Mouse (Mus musculus) G1E (cell line): ENCODE results near the gene Sbno2. TPM values are rescaled to one million over a fixed set of nuclear protein-coding genes. Genes with fewer than 3 reads are reported as not detected.

Experiments
- ATAC-seq: 2 replicates; pipeline ENCODE4 v1.8.0; 2016; ENCODE audit warnings: mild to moderate bottlenecking; ENCODE audit not compliant: insufficient number of reproducible peaks, poor library complexity, low FRiP score, severe bottlenecking; ENCODE audit errors: extremely low read depth
- DNase-seq: peaks from one replicate; pipeline ENCODE4 v3.0.0; 2012; ENCODE audit warnings: low spot score
- H3K27me3 ChIP-seq: 2 replicates; pipeline ENCODE4 v1.6.1; 2012; ENCODE audit warnings: mild to moderate bottlenecking, low read length, inconsistent platforms; ENCODE audit not compliant: insufficient read depth
- H3K36me3 ChIP-seq: replicated peaks from 2 replicates; pipeline ENCODE3; 2012; ENCODE audit warnings: mild to moderate bottlenecking, inconsistent platforms
- H3K4me1 ChIP-seq: 2 replicates; pipeline ENCODE4 v1.6.1; 2012; ENCODE audit warnings: low read depth, low read length, inconsistent platforms, mixed read lengths; ENCODE audit not compliant: insufficient read depth
- H3K4me3 ChIP-seq: 2 replicates; pipeline ENCODE4 v1.5.1; 2012; ENCODE audit warnings: low read depth, mild to moderate bottlenecking, inconsistent platforms, low read length, moderate library complexity, mixed read lengths
- H3K9me3 ChIP-seq: replicated peaks from 2 replicates; pipeline ENCODE4 v1.6.1; 2012; ENCODE audit warnings: inconsistent platforms
- CTCF ChIP-seq: IDR thresholded peaks from 2 replicates; pipeline ENCODE4 v1.5.1; 2012; ENCODE audit warnings: low read depth, low read length, inconsistent platforms, mixed read lengths
- GATA1 ChIP-seq: IDR thresholded peaks from 2 replicates; pipeline ENCODE4 v1.6.1; 2012; ENCODE audit warnings: borderline replicate concordance, low read length, inconsistent platforms, mixed read lengths
- GATA2 ChIP-seq: IDR thresholded peaks from 2 replicates; pipeline ENCODE4 v1.6.1; 2012; ENCODE audit warnings: low read depth, low read length, inconsistent platforms, borderline replicate concordance
- POLR2AphosphoS5 ChIP-seq: IDR thresholded peaks from 2 replicates; pipeline ENCODE4 v1.6.1; 2012; ENCODE audit warnings: low read depth, low read length, inconsistent platforms; ENCODE audit not compliant: insufficient replicate concordance
- TAL1 ChIP-seq: conservative IDR thresholded peaks from 2 replicates; pipeline ENCODE4 v1.6.1; 2012; ENCODE audit warnings: low read depth, low read length, inconsistent platforms, mixed read lengths
- polyA plus RNA-seq: library from polyadenylated mRNA; stranded (reverse); fragments of >175 nt; gene quantifications from 2 replicates; pipeline ENCODE4 v1.2.3, GENCODE M21; 2012
- total RNA-seq, 2 experiments: library from RNA; stranded (forward) in 1 of 2; stranded (reverse) in 1 of 2; fragments of 200-1000 nt in 1 of 2; fragments of >200 nt in 1 of 2; fragmentation: Nextera tagmentation in 1 of 2; gene quantifications; 2 replicates each; pipeline ENCODE4 v1.2.3; 2014 to 2017

The Sbno2 gene
- total and polyA plus RNA-seq, 3 experiments, result 18.1 to 37.4 (median 34.2) TPM

DNA sequence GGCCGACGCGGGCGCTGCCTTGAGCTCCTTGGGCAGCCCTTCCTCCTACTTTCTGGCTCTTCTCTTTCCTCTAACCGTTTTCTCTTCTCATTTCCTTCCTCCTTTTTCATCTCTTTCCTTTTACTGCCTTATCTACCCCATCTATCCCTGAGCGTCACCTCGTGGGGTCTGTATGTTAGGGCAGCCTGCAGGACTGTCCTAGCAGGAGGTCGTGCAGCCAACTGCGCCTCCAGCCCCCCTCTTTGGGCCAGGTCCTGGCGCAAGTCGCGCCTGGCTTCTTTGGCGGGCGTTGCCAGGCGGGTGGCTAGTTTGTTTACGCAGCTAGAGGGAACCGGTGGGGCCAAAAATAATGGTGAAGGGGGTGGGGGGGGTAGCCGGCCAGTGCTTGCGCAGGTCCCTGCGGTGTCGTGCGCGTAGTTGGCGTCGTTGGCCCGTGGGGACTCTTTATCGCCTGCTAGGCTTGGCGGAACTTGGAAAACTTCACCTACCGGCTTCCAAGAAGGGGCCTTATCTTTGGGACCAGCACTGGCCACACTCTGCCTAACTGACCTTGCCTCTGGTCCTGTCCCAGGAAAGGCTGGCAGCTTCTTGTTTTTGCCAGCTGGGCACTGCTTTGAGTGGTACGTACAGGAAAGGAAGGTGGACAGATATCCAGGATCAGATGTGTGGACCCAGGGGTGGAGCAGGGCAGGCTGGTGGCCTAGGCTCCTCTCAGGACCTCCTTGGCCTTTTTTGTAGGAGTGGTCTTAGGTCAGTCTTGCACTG is 11.7 kb upstream of the Sbno2 start:
- no peaks in the 10 kb centered on the region for H3K27me3 ChIP-seq
- no peaks in the 10 kb centered on the region for H3K9me3 ChIP-seq
- TF ChIP-seq TAL1 (peak; percentile 56; the same call in 1 of the 2 replicates), GATA1 (no peak)
- peaks cover 57% of the 10 kb centered on the region for H3K36me3 ChIP-seq
- ATAC-seq (no peak), DNase-seq (peak; percentile 47)
- H3K4me3 ChIP-seq, result peak overlapping the region; percentile 97
- peaks cover 67% of the 10 kb centered on the region for H3K4me1 ChIP-seq

DNA sequence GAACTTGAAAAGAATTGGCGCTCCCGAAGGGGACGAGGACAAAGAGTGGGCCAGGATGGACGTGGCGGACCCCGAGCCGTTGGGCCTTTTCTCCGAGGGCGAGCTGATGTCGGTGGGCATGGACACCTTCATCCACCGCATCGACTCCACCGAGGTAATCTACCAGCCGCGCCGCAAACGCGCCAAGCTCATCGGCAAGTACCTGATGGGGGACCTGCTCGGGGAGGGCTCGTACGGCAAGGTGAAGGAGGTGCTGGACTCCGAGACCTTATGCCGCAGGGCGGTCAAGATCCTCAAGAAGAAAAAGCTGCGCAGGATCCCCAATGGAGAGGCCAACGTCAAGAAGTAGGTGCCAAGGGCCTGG is 11.2 kb upstream of the Sbno2 start:
- Histone ChIP-seq H3K4me3 (peak overlapping the region; percentile 97), H3K27me3 (no peaks in the 10 kb centered on the region), H3K4me1 (peaks cover 62% of the 10 kb centered on the region), H3K9me3 (no peaks in the 10 kb centered on the region), H3K36me3 (peaks cover 52% of the 10 kb centered on the region)
- DNase-seq, result no peak
- no peak for ATAC-seq
- TF ChIP-seq GATA2 (no peak), CTCF (no peak), POLR2AphosphoS5 (no peak), TAL1 (no peak), GATA1 (no peak)

DNA sequence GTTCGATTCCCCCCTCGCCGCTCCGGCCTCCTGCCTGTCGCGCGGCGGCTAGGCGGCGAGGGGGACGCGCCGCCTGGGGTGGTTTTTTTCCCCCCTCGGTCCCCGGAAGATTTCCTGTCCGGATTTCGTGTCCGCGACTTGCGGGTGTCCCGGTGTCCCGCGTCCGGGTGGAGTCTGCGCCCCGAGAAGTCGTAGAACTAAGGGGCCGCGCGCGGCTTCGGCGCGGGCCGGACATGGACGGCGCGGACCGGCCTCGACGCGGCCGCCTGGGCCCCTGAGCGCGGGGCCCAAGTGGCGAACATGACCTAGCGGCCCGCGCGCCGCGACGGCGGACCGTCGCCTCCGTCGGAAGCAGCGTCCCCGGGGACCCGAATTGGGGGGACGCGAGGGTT is 10.6 kb upstream of the Sbno2 start:
- DNase-seq, result no peak
- Histone ChIP-seq H3K4me1 (peaks cover 60% of the 10 kb centered on the region), H3K27me3 (no peaks in the 10 kb centered on the region), H3K36me3 (peaks cover 46% of the 10 kb centered on the region), H3K4me3 (peak overlapping the region; percentile 97), H3K9me3 (no peaks in the 10 kb centered on the region)
- ATAC-seq, result no peak
- TF ChIP-seq POLR2AphosphoS5 (no peak), GATA1 (no peak), CTCF (no peak), GATA2 (no peak), TAL1 (no peak)

DNA sequence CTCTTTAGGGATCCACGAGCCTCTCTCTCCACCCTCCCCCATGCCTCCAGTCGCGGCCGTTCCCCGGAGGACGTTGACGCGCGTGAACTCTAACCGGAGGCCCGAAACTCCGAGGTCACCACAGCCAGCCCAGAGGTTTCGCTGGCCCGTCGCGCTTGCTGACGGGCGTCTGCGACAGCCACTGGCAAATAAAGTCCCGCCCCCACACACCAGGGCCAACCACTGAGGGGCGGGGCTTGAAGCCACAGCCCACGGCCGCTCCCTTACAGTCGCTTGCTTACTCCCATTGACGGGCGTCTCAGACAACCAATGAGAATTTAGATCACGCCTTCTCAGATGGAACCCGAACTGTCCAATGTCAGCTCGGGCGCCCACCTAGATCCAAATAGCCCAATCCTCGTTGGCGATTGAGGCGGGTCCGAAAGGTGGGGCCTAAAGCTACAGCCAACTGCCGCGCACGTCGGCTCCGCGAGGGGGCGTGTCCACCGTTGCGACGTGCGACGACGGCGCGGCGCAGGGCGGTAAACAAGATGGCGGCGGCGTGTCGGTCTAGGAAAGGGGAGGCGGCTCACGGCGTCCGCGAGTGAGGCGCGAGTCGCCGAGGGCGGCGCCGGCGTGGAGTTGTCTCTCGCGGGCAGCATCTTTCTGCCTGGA is 10.0 kb upstream of the Sbno2 start, which contains the start of gene Stk11:
Stk11 (plus strand) TSS at position 514 of the 654 bp plus-strand sequence.
- H3K9me3 ChIP-seq, result no peaks in the 10 kb centered on the region
- TF ChIP-seq CTCF (no peak), GATA2 (no peak), POLR2AphosphoS5 (no peak)
- H3K4me1 ChIP-seq, result peaks cover 58% of the 10 kb centered on the region
- DNase-seq (peak; percentile 99), ATAC-seq (peak; percentile 93)
- H3K36me3 ChIP-seq, result peaks cover 40% of the 10 kb centered on the region
- no peaks in the 10 kb centered on the region for H3K27me3 ChIP-seq
- H3K4me3 ChIP-seq, result peak within 1 kb of the TSS; percentile 97

DNA sequence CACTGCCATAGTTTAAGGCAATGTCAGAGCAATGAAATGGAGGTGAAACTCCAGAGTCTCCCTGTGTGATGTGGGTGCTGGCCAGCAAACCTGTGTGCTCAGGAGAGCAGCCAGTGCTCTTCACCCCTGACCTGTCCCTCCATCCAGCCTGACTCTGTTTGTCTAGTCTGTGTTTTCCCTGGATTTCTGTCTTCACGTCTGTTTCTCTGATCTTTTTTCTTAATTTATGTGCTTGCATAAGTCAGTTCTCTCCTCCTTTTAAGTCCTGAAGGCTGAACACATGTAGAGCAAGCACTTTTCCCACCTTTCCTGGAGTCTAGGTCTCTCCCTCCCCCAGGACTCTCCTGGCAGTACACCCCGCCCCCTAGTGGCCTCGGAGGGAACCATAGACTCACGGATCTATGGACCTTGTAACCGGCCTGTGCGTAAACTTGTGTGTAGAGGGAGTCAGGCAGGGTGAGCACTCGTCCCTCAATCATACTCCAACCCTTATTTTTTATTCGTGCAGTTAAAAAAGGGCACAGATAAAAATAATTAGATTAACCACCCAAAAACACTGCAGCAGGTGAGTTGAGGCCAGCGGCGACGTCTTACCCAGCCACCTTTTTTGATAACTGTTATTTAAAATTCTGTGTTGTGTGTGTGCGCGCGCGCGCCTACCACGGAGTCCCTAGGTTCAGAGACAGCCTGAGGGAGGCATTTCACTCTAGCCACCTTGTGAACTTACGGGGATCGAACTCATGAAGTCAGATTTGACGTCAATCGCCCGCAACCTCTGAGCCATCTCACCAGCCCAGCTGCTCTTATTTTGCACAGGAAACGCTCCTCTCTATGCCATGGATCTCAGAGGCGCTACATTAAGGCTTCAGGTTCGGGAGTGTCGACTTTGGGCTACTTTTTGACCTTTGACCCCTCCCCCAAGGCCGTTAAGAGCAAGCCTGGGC is 9.2 kb upstream of the Sbno2 start:
- peak; percentile 91 for TF ChIP-seq CTCF
- no peak for TF ChIP-seq TAL1
- Histone ChIP-seq H3K9me3 (no peaks in the 10 kb centered on the region), H3K4me1 (peaks cover 57% of the 10 kb centered on the region), H3K36me3 (peaks cover 33% of the 10 kb centered on the region), H3K4me3 (peak overlapping the region; percentile 97), H3K27me3 (no peaks in the 10 kb centered on the region)
- ATAC-seq, result no peak
- peak; percentile 81 for DNase-seq

DNA sequence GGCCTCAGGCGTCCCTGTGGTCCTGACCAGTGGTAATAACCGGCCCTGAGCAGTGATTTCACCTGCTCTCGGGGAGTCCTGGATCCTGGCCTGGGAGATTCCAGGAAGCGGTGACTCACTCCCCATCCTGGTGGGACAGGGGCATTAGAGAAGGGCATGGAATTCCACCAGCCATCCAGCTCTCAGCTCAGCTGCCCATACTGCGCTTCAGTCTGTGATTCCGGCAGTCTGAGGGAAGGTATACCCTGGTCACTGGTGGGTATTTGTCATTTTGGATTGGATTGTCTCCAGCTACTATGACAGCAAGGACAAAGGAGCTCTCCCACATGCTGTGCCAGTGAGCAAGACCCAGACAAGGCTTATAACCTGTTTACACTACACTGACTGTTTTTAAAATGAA is 2.3 kb upstream of the Sbno2 start:
- DNase-seq, result no peak
- H3K36me3 ChIP-seq, result no peaks in the 10 kb centered on the region
- H3K9me3 ChIP-seq, result no peaks in the 10 kb centered on the region
- H3K27me3 ChIP-seq, result no peaks in the 10 kb centered on the region
- TF ChIP-seq POLR2AphosphoS5, result no peak
- TF ChIP-seq GATA2, result no peak
- no peak for TF ChIP-seq GATA1
- TF ChIP-seq CTCF, result no peak
- no peak for TF ChIP-seq TAL1
- ATAC-seq, result no peak
- peaks cover 50% of the 10 kb centered on the region for H3K4me1 ChIP-seq
- H3K4me3 ChIP-seq, result no peak overlapping the region
